Mouse (Mus musculus) CD8-positive naive resting alpha-beta T cell, adult 2 months (primary cell): ENCODE data around the gene Unc79.

Source experiments
- DNase-seq, 2 experiments: peaks; one replicate each; pipeline ENCODE4 v3.0.0; 2022; ENCODE audit warnings: low read depth in 2 of 2, low spot score in 2 of 2

The Unc79 gene

GRCm38 (mm10) chr12:103121928-103122327, 173.3 kb downstream of the Unc79 start:
- no peak for DNase-seq

- DNase-seq: no peak
These were observed 175.2 kb downstream of the Unc79 start for GRCm38 (mm10) chr12:103123861-103124260.

DNA sequence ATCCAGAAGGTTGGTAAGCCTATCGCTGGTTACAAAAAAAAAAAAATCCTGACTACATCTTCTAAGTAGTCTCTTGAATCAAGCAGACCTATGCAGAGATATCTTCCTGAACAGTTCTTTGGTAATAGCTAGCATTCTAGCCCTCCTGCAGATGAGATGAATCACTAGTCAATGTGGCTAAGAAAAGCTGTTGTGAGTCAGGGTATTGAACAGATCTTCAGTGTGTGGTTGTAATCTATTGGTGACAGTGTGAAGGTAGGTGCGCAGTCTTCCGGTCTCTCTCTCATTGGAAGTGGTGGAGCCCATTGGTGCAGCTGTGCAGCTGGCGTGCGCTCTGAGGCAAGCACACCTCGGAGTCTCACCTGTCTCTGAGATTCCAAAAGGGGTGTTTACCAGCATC, 180.3 kb downstream of the Unc79 start:
- no peak for DNase-seq

- no peak for DNase-seq
These were observed 181.0 kb downstream of the Unc79 start for GRCm38 (mm10) chr12:103129395-103130248.

GRCm38 (mm10) chr12:103131419-103131818, 182.8 kb downstream of the Unc79 start:
- DNase-seq: no peak

DNA sequence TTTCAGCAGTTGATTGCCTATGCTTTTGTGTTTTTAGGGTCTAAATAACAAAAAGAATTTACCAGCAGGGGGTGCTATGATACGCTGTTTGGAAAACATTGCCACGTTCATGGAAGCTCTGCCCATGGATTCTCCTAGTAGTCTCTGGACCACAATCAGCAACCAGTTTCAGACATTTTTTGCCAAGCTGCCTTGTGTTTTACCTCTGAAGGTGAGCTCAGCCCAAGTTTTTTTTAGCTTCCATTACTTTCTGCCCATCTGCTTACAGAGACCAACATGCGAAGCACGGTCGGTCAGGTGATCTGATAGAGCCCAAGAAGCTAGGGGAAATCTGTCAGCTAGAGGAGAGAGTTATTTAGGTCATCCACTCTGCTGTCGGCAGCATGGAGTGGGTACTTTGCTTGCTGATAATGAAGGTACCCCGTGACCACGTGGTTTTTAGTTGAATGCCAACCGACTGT, 193.9 kb downstream of the Unc79 start:
- DNase-seq: no peak

GRCm38 (mm10) chr12:103143798-103144565, 195.3 kb downstream of the Unc79 start:
- no peak for DNase-seq

DNA sequence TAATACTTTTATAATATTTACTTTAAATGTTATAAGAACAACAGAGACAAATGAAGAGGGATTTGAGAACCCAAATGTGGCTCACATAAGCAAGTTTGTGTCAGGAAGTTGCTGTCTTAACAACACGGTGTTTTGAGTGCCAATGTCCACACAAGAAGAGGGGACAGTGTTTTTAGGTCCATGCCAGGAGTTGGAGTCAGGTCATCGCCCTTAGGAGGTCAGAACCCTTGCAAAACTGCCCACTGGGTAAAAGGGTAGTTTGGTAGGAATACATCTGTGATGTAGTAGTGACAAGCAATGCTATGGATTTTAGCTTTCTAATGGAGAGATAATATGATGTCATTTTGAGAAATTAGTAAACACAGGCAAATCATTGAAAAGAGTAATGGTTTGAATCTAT, 201.6 kb downstream of the Unc79 start:
- no peak for DNase-seq

DNA sequence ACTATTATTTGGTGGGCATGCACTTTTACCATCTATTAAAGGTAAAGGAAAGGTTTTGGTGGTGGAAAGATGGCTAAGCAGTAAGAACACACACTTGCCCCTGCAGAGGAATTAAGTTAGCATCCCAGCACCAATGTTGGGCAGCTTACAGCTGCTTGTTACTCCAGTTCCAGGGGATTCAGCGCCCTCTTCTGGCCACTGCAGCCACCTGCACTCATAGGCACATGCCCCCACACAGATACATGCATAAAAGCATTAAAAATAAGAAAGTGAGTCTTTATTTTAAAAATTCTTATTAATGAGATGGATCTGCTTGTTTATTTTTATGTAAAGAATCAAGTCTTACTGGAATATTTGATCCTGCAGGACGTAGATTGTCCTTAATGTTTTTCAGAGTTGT, 206.3 kb downstream of the Unc79 start:
- DNase-seq: no peak

DNA sequence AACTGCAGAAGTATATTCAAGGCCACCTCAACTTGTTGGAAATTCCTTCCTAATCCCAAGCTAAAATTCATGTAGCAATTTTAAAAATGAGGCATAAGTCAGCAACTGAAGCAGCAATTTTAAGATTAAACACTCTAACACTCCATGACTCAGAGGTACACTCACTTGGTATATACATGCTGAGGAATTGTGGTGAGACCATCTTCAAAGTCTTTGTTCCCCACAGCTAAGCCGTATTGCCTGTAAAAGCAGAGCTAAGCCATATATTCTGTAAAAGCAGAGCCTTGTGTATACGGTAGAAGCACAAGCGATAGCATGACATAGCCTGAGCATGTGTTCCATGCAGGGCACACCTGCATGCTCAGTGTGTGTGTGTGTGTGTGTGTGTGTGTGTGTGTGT, 206.7 kb downstream of the Unc79 start:
- DNase-seq: no peak

DNA sequence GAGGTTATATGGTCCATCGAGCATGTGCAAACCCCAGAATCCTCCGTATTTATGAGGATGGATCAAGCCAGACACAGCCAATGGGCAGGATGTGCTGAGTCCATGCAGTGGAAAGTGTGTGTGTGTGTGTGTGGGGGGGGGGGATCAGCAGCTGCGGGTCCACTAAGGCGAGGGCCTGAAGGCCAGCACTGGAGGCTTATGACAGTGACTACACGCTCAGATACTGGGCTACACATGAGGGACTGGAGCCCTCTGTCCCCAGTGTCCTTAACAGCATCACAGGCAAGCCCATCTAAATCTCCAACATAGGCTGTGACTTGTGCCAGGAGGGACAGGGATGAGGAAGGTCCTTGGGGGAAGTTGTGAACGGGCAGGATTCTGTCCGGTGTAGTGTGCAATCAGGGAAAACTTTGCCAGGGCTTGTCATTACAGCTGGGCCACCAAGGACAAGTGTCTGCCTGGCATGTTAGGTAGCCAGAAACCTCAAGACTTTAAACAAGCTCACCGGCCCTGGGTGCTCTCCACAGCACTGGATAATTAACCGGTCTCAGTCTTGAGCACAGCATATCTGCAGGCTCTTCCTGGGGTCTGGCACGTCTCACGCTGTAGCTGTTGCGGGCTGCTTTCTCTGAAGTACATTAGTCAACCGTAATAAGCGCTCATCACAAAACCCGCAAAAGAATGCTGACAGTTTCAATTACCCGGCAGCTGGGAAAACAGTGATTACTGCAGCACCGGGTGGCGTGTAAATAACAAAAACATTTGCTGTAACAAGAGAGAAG, 208.7 kb downstream of the Unc79 start:
- DNase-seq: no peak

- DNase-seq: no peak
These were observed 210.4 kb downstream of the Unc79 start for GRCm38 (mm10) chr12:103159016-103159415.

DNA sequence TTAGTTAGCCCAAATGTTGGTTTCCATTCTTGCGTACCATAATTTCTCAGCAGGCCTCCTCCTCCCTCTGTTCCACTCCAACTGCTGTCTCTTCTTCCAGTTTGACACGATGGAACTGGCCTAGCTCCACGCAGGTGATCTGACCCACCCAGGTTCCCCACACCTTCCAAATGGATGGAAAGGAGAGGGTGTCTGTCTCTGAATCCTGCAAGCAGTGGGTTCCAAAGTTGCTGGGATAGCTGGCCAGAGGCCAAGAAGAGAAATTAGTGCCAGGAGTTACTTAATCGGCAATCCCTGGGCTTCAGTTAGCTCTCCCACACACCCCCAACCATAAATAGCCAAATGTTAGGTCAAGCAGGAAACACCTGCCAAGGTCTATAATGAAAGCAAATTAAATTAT, 212.1 kb downstream of the Unc79 start:
- no peak for DNase-seq

GRCm38 (mm10) chr12:103163596-103163995, 214.9 kb downstream of the Unc79 start:
- no peak for DNase-seq

- DNase-seq: no peak
These were observed 215.7 kb downstream of the Unc79 start for GRCm38 (mm10) chr12:103164101-103165030.

GRCm38 (mm10) chr12:103168892-103169291, 220.2 kb downstream of the Unc79 start:
- no peak for DNase-seq

- DNase-seq: no peak
These were observed 234.4 kb downstream of the Unc79 start for GRCm38 (mm10) chr12:103183057-103183456.

GRCm38 (mm10) chr12:103187020-103187419, 238.4 kb downstream of the Unc79 start:
- no peak for DNase-seq

DNA sequence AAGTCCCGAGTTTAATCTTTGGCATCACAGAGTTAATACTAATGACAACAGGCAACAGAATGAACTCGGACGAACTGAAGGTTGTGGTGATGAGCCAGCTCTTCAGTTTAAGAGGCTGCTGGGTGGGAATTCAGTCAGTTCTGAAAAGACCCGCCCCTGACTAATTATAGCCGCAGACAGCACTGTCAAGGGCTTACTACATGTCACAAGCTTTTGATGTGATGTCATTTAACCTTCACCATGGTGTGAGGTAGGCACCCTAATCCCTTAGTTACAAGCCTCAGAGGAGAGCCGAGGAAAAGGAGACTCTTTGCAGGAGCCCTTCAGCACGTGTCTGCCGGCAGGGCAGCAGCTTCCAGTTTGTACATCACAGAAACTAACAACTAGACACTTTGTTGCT, 239.6 kb downstream of the Unc79 start:
- DNase-seq: no peak

DNA sequence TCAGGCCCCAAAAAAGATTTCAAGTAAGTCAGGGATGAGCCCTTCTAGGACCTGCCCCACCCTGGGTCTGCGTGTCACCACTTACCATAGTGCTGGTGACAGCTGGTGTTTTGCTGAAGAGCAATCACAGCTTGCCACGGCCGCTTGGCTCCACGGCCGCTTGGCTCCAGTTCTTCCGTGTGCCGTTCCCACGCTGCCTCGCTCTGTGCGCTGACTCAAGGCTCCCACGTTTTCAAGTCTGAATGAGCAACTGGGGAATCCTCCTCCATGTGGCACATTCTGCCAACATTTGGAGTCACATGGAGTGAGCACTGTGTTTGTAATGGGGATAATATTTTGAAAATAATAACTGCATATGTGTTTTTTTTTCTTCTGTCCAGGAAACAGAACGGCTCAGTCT, 241.1 kb downstream of the Unc79 start:
- DNase-seq: no peak
